Mouse (Mus musculus) midbrain, embryonic 12.5 days (tissue): Measurements from ENCODE around the gene Fxyd2. TPM values are rescaled to one million over a fixed set of nuclear protein-coding genes. Genes with fewer than 3 reads are reported as not detected.
A peak's percentile ranks its signal among the peaks of the same experiment; 100 is the strongest.

Experiments used
- ATAC-seq: fragments of 200-750 bp; cut with Nextera tagmentation; 2 replicates; pipeline ENCODE4 v1.8.0; 2017; ENCODE audit warnings: low read depth, moderate TSS enrichment, moderate library complexity; ENCODE audit not compliant: low FRiP score
- H3K27ac ChIP-seq: fragments of 300-500 bp; sonication (generic); replicated peaks from 2 replicates; pipeline ENCODE4 v1.5.1; 2016; ENCODE audit warnings: mild to moderate bottlenecking
- H3K27me3 ChIP-seq: fragments of 300-500 bp; sonication (generic); 2 replicates; pipeline ENCODE4 v1.6.1; 2016; ENCODE audit warnings: mild to moderate bottlenecking
- H3K36me3 ChIP-seq: fragments of 300-500 bp; sonication (generic); 2 replicates; pipeline ENCODE4 v1.6.1; 2016
- H3K4me1 ChIP-seq: fragments of 300-500 bp; sonication (generic); 2 replicates; pipeline ENCODE4 v1.6.1; 2016
- H3K4me2 ChIP-seq: fragments of 300-500 bp; sonication (generic); replicated peaks from 2 replicates; pipeline ENCODE4 v1.6.1; 2016; ENCODE audit warnings: mild to moderate bottlenecking, moderate library complexity
- H3K4me3 ChIP-seq: fragments of 300-500 bp; sonication (generic); 2 replicates; pipeline ENCODE4 v1.5.1; 2016; ENCODE audit warnings: mild to moderate bottlenecking
- H3K9ac ChIP-seq: fragments of 300-500 bp; sonication (generic); replicated peaks from 2 replicates; pipeline ENCODE4 v1.6.1; 2016; ENCODE audit warnings: mild to moderate bottlenecking, moderate library complexity
- H3K9me3 ChIP-seq: fragments of 300-500 bp; sonication (generic); 2 replicates; pipeline ENCODE4 v1.6.1; 2016; ENCODE audit warnings: mild to moderate bottlenecking
- WGBS: fragments of 180-500 bp; shearing (Covaris S2); methylation state at CpG from one replicate; pipeline ENCODE4 v1.1.7; 2016; 5-methylcytosine and 5-hydroxymethylcytosine counted together
- polyA plus RNA-seq: library from polyadenylated mRNA; unstranded; fragments of >200 nt; fragmentation: Nextera tagmentation; extraction: Ambion mirVana; gene quantifications from 2 replicates; pipeline ENCODE4 v1.2.1, GENCODE M21; 2016

Fxyd2 gene
- polyA plus RNA-seq, 1 experiment from 2014 or later: 2.9 TPM

- no peak overlapping the region for H3K27ac ChIP-seq
- no peak overlapping the region for H3K9ac ChIP-seq
- H3K4me1 ChIP-seq: no peaks in the 10 kb centered on the region
- WGBS: 71% methylated on average over 3 of the region's 3 CpGs
- H3K36me3 ChIP-seq: peaks cover 40% of the 10 kb centered on the region
- H3K27me3 ChIP-seq: no peaks in the 10 kb centered on the region
- no peak overlapping the region for H3K4me2 ChIP-seq
- H3K9me3 ChIP-seq: no peaks in the 10 kb centered on the region
- no peak overlapping the region for H3K4me3 ChIP-seq
- ATAC-seq: no peak
Measured at GRCm38 (mm10) chr9:45395796-45396195, 3.7 kb upstream of the Fxyd2 start.

- no peak overlapping the region for H3K27ac ChIP-seq
- 60% methylated on average over 1 of the region's 1 CpGs for WGBS
- ATAC-seq: no peak
- no peak overlapping the region for H3K4me3 ChIP-seq
- H3K9ac ChIP-seq: no peak overlapping the region
- H3K4me1 ChIP-seq: no peaks in the 10 kb centered on the region
- H3K4me2 ChIP-seq: no peak overlapping the region
- peaks cover 19% of the 10 kb centered on the region for H3K36me3 ChIP-seq
- H3K27me3 ChIP-seq: no peaks in the 10 kb centered on the region
- H3K9me3 ChIP-seq: no peaks in the 10 kb centered on the region
Measured at GRCm38 (mm10) chr9:45398336-45398735, 1.1 kb upstream of the Fxyd2 start.

- Histone ChIP-seq H3K4me2 (no peak overlapping the region), H3K9ac (no peak overlapping the region), H3K4me3 (no peak overlapping the region), H3K4me1 (no peaks in the 10 kb centered on the region), H3K27ac (no peak overlapping the region), H3K9me3 (no peaks in the 10 kb centered on the region), H3K27me3 (peaks cover 6% of the 10 kb centered on the region), H3K36me3 (no peaks in the 10 kb centered on the region)
- 56% methylated on average over 4 of the region's 4 CpGs for WGBS
- ATAC-seq: no peak
Measured at GRCm38 (mm10) chr9:45401851-45402250, 2.4 kb downstream of the Fxyd2 start.

GRCm38 (mm10) chr9:45402957-45403356 lies 3.5 kb downstream of the Fxyd2 start:
- WGBS: 63% methylated on average over 2 of the region's 2 CpGs
- ATAC-seq: no peak
- peaks cover 12% of the 10 kb centered on the region for H3K27me3 ChIP-seq
- H3K36me3 ChIP-seq: no peaks in the 10 kb centered on the region
- no peak overlapping the region for H3K4me3 ChIP-seq
- H3K9ac ChIP-seq: no peak overlapping the region
- H3K27ac ChIP-seq: no peak overlapping the region
- no peaks in the 10 kb centered on the region for H3K9me3 ChIP-seq
- H3K4me2 ChIP-seq: no peak overlapping the region
- H3K4me1 ChIP-seq: 0 out of 2 replicates have a peak, but pooled peaks cover 1% of the 10 kb centered on the region

- 75% methylated on average over 5 of the region's 5 CpGs for WGBS
- Histone ChIP-seq H3K27me3 (peaks cover 22% of the 10 kb centered on the region), H3K27ac (no peak overlapping the region), H3K4me2 (no peak overlapping the region), H3K36me3 (no peaks in the 10 kb centered on the region), H3K9ac (no peak overlapping the region), H3K4me3 (no peak overlapping the region), H3K9me3 (no peaks in the 10 kb centered on the region), H3K4me1 (0 out of 2 replicates have a peak, but pooled peaks cover 2% of the 10 kb centered on the region)
- ATAC-seq: no peak
Measured at GRCm38 (mm10) chr9:45405694-45406093, 6.2 kb downstream of the Fxyd2 start.

GRCm38 (mm10) chr9:45406808-45407207 lies 7.3 kb downstream of the Fxyd2 start:
- 89% methylated on average over 3 of the region's 3 CpGs for WGBS
- H3K4me2 ChIP-seq: no peak overlapping the region
- ATAC-seq: no peak

GRCm38 (mm10) chr9:45407706-45408675 lies 8.5 kb downstream of the Fxyd2 start:
- Histone ChIP-seq H3K36me3 (no peaks in the 10 kb centered on the region), H3K4me3 (peak overlapping the region; percentile 28), H3K4me1 (0 out of 2 replicates have a peak, but pooled peaks cover 6% of the 10 kb centered on the region), H3K4me2 (peak overlapping the region; percentile 48), H3K27me3 (peaks cover 22% of the 10 kb centered on the region), H3K27ac (no peak overlapping the region), H3K9me3 (no peaks in the 10 kb centered on the region), H3K9ac (peak overlapping the region; percentile 11; the same call in 1 of the 2 replicates)
- ATAC-seq: peak; percentile 59
- WGBS: 43% methylated on average over 33 of the region's 33 CpGs

More at GRCm38 (mm10) chr9:45406808-45407207, 7.3 kb downstream of the Fxyd2 start:
- Histone ChIP-seq H3K36me3 (no peaks in the 10 kb centered on the region), H3K27ac (no peak overlapping the region), H3K27me3 (peaks cover 22% of the 10 kb centered on the region), H3K9me3 (no peaks in the 10 kb centered on the region), H3K4me3 (no peak overlapping the region), H3K4me1 (0 out of 2 replicates have a peak, but pooled peaks cover 2% of the 10 kb centered on the region), H3K9ac (no peak overlapping the region)

- WGBS: 85% methylated on average over 5 of the region's 5 CpGs
- Histone ChIP-seq H3K9me3 (no peaks in the 10 kb centered on the region), H3K36me3 (no peaks in the 10 kb centered on the region), H3K4me3 (no peak overlapping the region), H3K9ac (no peak overlapping the region), H3K27ac (no peak overlapping the region), H3K4me2 (no peak overlapping the region), H3K27me3 (peaks cover 21% of the 10 kb centered on the region), H3K4me1 (0 out of 2 replicates have a peak, but pooled peaks cover 6% of the 10 kb centered on the region)
- no peak for ATAC-seq
Measured at GRCm38 (mm10) chr9:45410193-45410592, 10.7 kb downstream of the Fxyd2 start.

GRCm38 (mm10) chr9:45410614-45411013 lies 11.1 kb downstream of the Fxyd2 start:
- H3K9me3 ChIP-seq: no peaks in the 10 kb centered on the region
- H3K4me2 ChIP-seq: no peak overlapping the region
- H3K36me3 ChIP-seq: no peaks in the 10 kb centered on the region
- peaks cover 21% of the 10 kb centered on the region for H3K27me3 ChIP-seq
- ATAC-seq: no peak
- H3K27ac ChIP-seq: no peak overlapping the region
- H3K4me3 ChIP-seq: no peak overlapping the region
- 86% methylated on average over 2 of the region's 2 CpGs for WGBS
- 0 out of 2 replicates have a peak, but pooled peaks cover 6% of the 10 kb centered on the region for H3K4me1 ChIP-seq
- no peak overlapping the region for H3K9ac ChIP-seq

- no peak for ATAC-seq
- 85% methylated on average over 3 of the region's 3 CpGs for WGBS
- Histone ChIP-seq H3K4me1 (0 out of 2 replicates have a peak, but pooled peaks cover 6% of the 10 kb centered on the region), H3K4me3 (no peak overlapping the region), H3K4me2 (no peak overlapping the region), H3K27me3 (peaks cover 21% of the 10 kb centered on the region), H3K9me3 (no peaks in the 10 kb centered on the region), H3K27ac (no peak overlapping the region), H3K36me3 (no peaks in the 10 kb centered on the region), H3K9ac (no peak overlapping the region)
Measured at GRCm38 (mm10) chr9:45411111-45411510, 11.6 kb downstream of the Fxyd2 start.

GRCm38 (mm10) chr9:45411803-45412202 lies 12.3 kb downstream of the Fxyd2 start:
- Histone ChIP-seq H3K27ac (no peak overlapping the region), H3K9me3 (no peaks in the 10 kb centered on the region), H3K27me3 (peaks cover 21% of the 10 kb centered on the region), H3K4me1 (0 out of 2 replicates have a peak, but pooled peaks cover 6% of the 10 kb centered on the region), H3K4me3 (no peak overlapping the region), H3K36me3 (no peaks in the 10 kb centered on the region), H3K4me2 (peak overlapping the region; percentile 37), H3K9ac (no peak overlapping the region)
- ATAC-seq: peak; percentile 48; the same call in 1 of the 2 replicates
- WGBS: 27% methylated on average over 7 of the region's 7 CpGs

GRCm38 (mm10) chr9:45412287-45412686 lies 12.8 kb downstream of the Fxyd2 start:
- 0 out of 2 replicates have a peak, but pooled peaks have one; percentile 21 for ATAC-seq
- WGBS: 4% methylated on average over 10 of the region's 10 CpGs
- peak overlapping the region; percentile 37 for H3K4me2 ChIP-seq

More at GRCm38 (mm10) chr9:45412287-45412686, 12.8 kb downstream of the Fxyd2 start:
- Histone ChIP-seq H3K9me3 (no peaks in the 10 kb centered on the region), H3K4me1 (0 out of 2 replicates have a peak, but pooled peaks cover 6% of the 10 kb centered on the region), H3K9ac (no peak overlapping the region), H3K36me3 (no peaks in the 10 kb centered on the region), H3K4me3 (no peak overlapping the region), H3K27ac (no peak overlapping the region), H3K27me3 (peaks cover 21% of the 10 kb centered on the region)
